Mouse (Mus musculus) lung, adult 2 months (tissue): ENCODE measurements at regions not wholly inside any gene's neighbourhood (a gene's known extent, or its start where the extent isn't known, plus 50 kb on each side); places are given as distances from the start of the nearest gene placed in this dataset.

ENCODE experiments used
- CTCF ChIP-seq: fragments of 200-500 bp; IDR thresholded peaks from 2 replicates; pipeline ENCODE4 v1.5.1; 2011; ENCODE audit warnings: mild to moderate bottlenecking, low read length, control low read depth; ENCODE audit not compliant: insufficient read depth
- POLR2A ChIP-seq: fragments of 200-500 bp; IDR thresholded peaks from 2 replicates; pipeline ENCODE4 v1.6.1; 2011; ENCODE audit warnings: low read depth, mild to moderate bottlenecking, control low read depth, low read length, borderline replicate concordance; ENCODE audit errors: extremely low read depth

GRCm38 (mm10) chr9:25896333-25896905 is 415.1 kb downstream of the Eepd1 start:
- TF ChIP-seq POLR2A (no peak), CTCF (no peak)
